Mouse (Mus musculus): Measurements from ENCODE around the gene Rbfox1.

DNA sequence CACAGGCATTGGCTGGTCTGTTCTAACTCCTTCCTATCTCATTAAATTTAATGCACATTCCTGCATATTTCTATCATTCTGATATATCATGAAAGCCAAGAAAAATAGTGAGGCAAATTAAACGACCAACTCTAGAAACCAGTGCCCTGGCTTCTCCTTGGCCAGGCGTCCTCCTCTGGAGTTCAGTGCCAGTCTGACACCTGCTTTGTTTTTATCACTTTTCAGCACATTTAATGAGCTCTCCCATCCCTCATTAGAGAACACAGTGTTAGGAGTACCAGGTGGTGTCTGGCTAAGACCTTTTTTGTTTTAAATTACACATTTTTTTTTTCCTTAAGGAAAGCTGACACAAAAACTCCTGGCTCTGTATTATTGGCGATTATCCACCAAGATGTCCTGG lies 1489.0 kb downstream of the Rbfox1 start:
- TF ChIP-seq CTCF (IDR thresholded peaks at IDR 0.05; ENCODE audit: insufficient read depth, low read depth, low read length): no peak
- TF ChIP-seq POLR2A (IDR thresholded peaks at IDR 0.05; ENCODE audit: insufficient read depth, low read depth, low read length): no peak

Measured in olfactory bulb, adult 2 months (tissue).